Mouse (Mus musculus) heart, postnatal 0 days (tissue): ENCODE measurements around the gene Epx. TPM values are rescaled to one million over a fixed set of nuclear protein-coding genes. Genes with fewer than 3 reads are reported as not detected.

ENCODE experiments used
- ATAC-seq: fragments of 200-750 bp; cut with Nextera tagmentation; 2 replicates; pipeline ENCODE4 v1.8.0; 2017; ENCODE audit warnings: low read depth, moderate number of reproducible peaks, moderate library complexity; ENCODE audit not compliant: insufficient read depth
- DNase-seq: peaks from one replicate; pipeline ENCODE4 v3.0.0-alpha.2; 2016; ENCODE audit warnings: low spot score
- H3K27ac ChIP-seq: fragments of 300-500 bp; sonication (generic); 2 replicates; pipeline ENCODE4 v1.5.1; 2014; ENCODE audit warnings: low read depth, mild to moderate bottlenecking
- H3K27me3 ChIP-seq: fragments of 300-500 bp; sonication (generic); 2 replicates; pipeline ENCODE4 v1.6.1; 2014; ENCODE audit warnings: low read length, mixed read lengths; ENCODE audit not compliant: control insufficient read depth, insufficient read depth
- H3K36me3 ChIP-seq: fragments of 300-500 bp; sonication (generic); replicated peaks from 2 replicates; pipeline ENCODE4 v1.6.1; 2014; ENCODE audit warnings: low read length, mixed read lengths; ENCODE audit not compliant: control insufficient read depth, insufficient read depth
- H3K4me1 ChIP-seq: fragments of 300-500 bp; sonication (generic); 2 replicates; pipeline ENCODE4 v1.6.1; 2014; ENCODE audit warnings: antibody characterized with exemption; ENCODE audit not compliant: control insufficient read depth, insufficient read depth
- H3K4me2 ChIP-seq: fragments of 300-500 bp; sonication (generic); 2 replicates; pipeline ENCODE4 v1.6.1; 2014; ENCODE audit warnings: low read depth, mild to moderate bottlenecking, low read length, moderate library complexity
- H3K4me3 ChIP-seq: fragments of 300-500 bp; sonication (generic); 2 replicates; pipeline ENCODE4 v1.5.1; 2014; ENCODE audit warnings: low read depth, low read length
- H3K9ac ChIP-seq: fragments of 300-500 bp; sonication (generic); replicated peaks from 2 replicates; pipeline ENCODE4 v1.6.1; 2014; ENCODE audit warnings: low read depth, low read length, mixed read lengths
- H3K9me3 ChIP-seq: fragments of 300-500 bp; sonication (generic); replicated peaks from 2 replicates; pipeline ENCODE4 v1.6.1; 2016; ENCODE audit warnings: low read length; ENCODE audit not compliant: control insufficient read depth
- CTCF ChIP-seq: IDR thresholded peaks from 2 replicates; pipeline ENCODE4 v1.5.1; 2016; ENCODE audit warnings: antibody characterized with exemption, control low read depth, low read depth
- EP300 ChIP-seq: IDR thresholded peaks from 2 replicates; pipeline ENCODE4 v1.6.1; 2016; ENCODE audit warnings: antibody characterized with exemption, low read depth
- WGBS: fragments of 180-500 bp; shearing (Covaris S2); extraction: QIAGEN DNeasy Blood & Tissue Kit; methylation state at CpG from one replicate; pipeline ENCODE4 v1.1.7; 2014; 5-methylcytosine and 5-hydroxymethylcytosine counted together
- polyA plus RNA-seq: library from polyadenylated mRNA; unstranded; fragments of >200 nt; fragmentation: Nextera tagmentation; extraction: Ambion mirVana; gene quantifications from 2 replicates; pipeline ENCODE4 v1.2.1, GENCODE M21; 2015
- total RNA-seq: library from RNA; depleted of rRNA; stranded (reverse); fragments of >200 nt; gene quantifications from 2 replicates; pipeline ENCODE4 v1.2.3, GENCODE M21; 2014; ENCODE audit warnings: low replicate concordance

Gene Epx
- total and polyA plus RNA-seq, 2 experiments from 2014 or later: 0.22 TPM; not detected in 1

DNA sequence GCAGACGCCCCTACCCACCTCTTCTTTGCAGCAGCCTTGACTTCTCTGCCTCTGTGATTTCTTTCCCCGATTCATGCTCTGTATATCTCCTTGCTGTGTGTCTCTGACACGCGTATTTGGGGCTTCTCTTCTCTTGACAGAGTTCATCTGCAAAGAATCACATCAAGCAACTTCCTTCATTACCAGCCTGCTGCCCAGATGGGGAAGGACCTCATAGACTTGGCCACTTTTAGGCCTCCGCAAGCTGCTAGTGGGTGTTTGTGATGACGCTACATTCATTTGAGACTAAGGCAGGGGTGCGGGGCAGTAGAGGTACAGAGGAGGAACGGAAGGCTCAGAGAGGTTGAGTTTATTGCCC is 21.8 kb downstream of the Epx start:
- no peak for TF ChIP-seq CTCF
- no peak for TF ChIP-seq EP300
- ATAC-seq: peak; percentile 15; the same call in 1 of the 2 replicates
- peak overlapping the region; percentile 70 for H3K4me3 ChIP-seq

DNA sequence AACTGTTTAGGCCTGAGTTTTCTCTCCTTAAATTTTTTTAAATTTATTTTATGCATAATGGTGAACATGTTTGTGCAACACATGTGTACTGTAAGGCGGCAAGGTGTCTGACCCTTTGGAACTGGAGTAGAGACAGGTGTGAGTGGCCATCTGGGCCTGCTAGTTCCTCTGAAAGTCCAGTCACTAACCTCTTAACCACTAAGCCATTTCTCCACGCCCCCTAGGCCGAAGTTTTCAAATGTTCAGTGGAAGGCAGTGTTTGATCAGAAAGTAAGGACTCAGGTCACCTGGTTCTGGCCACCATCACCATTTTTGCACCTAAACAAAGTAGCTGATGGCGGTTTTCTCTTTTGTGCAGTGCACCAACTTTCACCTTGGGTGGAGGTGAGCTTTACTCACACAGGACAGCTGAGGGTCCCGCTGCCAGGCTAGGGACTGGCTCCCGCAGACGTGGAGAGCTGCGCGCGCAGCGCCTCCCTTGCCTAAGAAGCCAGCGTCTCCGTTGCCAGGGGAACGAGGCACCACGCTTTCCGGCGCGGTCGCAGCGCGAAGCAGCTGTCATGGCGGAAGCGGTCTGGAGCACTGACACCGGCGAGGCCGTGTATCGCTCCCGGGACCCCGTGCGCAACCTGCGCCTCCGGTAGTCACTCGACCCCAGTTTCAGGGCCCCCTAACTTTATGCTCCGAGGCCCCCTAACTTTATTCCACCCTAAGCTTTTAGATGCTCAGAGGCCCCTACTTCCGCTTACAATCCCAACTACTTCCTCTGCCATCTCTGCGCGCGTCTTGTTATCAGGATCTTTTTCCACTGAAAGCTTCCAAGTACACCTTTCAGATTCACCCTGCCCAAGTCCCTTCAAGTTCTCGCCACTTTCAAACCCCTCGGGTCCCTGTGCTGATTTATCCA is 22.4 kb downstream of the Epx start, which contains the start of gene Mks1:
Gene Mks1, plus strand, starts transcription at position 526 of the 907 bp plus-strand sequence.
- H3K4me2 ChIP-seq: peak within 1 kb of the TSS; percentile 91
- peak; percentile 93 for ATAC-seq
- TF ChIP-seq CTCF: no peak
- no peak for TF ChIP-seq EP300
- H3K4me3 ChIP-seq: peak within 1 kb of the TSS; percentile 70
- H3K36me3 ChIP-seq: peaks cover 14% of the 10 kb centered on the region
- H3K27me3 ChIP-seq: no peaks in the 10 kb centered on the region
- peaks cover 6% of the 10 kb centered on the region for H3K4me1 ChIP-seq
- no peaks in the 10 kb centered on the region for H3K9me3 ChIP-seq
- peak within 1 kb of the TSS; percentile 51 for H3K9ac ChIP-seq
- DNase-seq: peak; percentile 93
- WGBS: 4% methylated on average over 40 of the region's 40 CpGs
- peak within 1 kb of the TSS; percentile 56 for H3K27ac ChIP-seq

More for the DNA sequence above, 21.8 kb downstream of the Epx start:
- WGBS: 45% methylated on average over 8 of the region's 8 CpGs
- peaks cover 6% of the 10 kb centered on the region for H3K4me1 ChIP-seq
- H3K27me3 ChIP-seq: no peaks in the 10 kb centered on the region
- H3K4me2 ChIP-seq: peak overlapping the region; percentile 91
- H3K27ac ChIP-seq: peak overlapping the region; percentile 56
- no peaks in the 10 kb centered on the region for H3K9me3 ChIP-seq
- no peak for DNase-seq
- peak overlapping the region; percentile 51 for H3K9ac ChIP-seq
- H3K36me3 ChIP-seq: peaks cover 19% of the 10 kb centered on the region

DNA sequence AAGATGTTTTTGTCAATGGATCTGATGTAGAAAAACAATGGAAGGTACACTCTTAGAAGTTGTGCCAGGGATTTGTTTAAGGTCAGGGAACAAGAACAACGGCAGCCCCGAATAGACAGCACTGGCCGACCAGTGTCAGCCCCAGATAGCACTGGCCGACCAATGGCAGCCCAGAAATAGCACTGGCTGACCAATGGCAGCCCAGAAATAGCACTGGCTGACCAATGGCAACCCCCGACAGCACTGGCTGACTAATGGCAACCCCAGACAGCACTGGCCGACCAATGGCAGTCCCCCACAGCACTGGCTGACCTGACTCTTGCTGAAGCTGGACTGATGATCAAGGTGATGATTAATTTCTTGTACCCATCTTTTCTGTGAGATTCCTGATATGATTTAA is 27.5 kb downstream of the Epx start:
- ATAC-seq (peak; percentile 75), DNase-seq (no peak)
- 35% methylated on average over 6 of the region's 6 CpGs for WGBS
- Histone ChIP-seq H3K9ac (no peak overlapping the region), H3K4me1 (peaks cover 3% of the 10 kb centered on the region; the same call in 1 of the 2 replicates), H3K4me3 (no peak overlapping the region), H3K4me2 (no peak overlapping the region), H3K27ac (no peak overlapping the region), H3K9me3 (no peaks in the 10 kb centered on the region), H3K36me3 (no peaks in the 10 kb centered on the region), H3K27me3 (no peaks in the 10 kb centered on the region)
- TF ChIP-seq CTCF: no peak
- TF ChIP-seq EP300: no peak

DNA sequence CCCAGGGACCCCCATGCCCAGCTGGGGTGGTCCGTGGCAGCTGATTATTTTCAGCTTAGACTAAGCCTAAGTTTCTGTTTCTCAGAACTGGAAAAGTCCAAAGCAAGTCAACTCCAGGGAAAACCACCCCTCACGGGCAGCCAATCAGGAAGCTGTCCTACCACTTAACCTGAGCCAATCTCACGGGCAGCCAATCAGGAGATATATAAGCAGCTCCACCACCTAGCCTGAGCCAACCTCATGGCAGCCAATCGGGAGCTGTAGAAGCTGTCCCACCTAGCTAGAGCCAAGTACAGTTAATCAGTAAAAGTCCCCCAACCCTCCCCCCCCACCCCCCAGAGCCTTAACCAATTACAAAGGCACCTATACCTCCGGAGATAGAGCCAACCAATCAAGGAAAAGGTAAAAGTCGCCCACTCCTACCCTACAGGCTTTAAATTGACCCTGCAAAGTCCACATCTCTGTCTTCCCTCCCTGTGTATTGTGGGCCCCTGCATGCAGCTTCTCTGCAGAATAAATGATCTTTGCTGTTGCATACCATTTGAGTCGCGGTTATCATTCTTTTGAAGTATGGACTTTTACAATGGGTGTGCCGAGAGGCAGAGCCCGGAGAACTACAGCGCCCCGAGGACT is 28.3 kb downstream of the Epx start:
- Histone ChIP-seq H3K9me3 (no peaks in the 10 kb centered on the region), H3K4me3 (no peak overlapping the region), H3K4me2 (no peak overlapping the region), H3K36me3 (no peaks in the 10 kb centered on the region), H3K9ac (no peak overlapping the region), H3K27ac (no peak overlapping the region), H3K27me3 (no peaks in the 10 kb centered on the region), H3K4me1 (no peaks in the 10 kb centered on the region)
- no peak for ATAC-seq
- 70% methylated on average over 12 of the region's 12 CpGs for WGBS
- no peak for DNase-seq
- no peak for TF ChIP-seq CTCF
- TF ChIP-seq EP300: no peak

DNA sequence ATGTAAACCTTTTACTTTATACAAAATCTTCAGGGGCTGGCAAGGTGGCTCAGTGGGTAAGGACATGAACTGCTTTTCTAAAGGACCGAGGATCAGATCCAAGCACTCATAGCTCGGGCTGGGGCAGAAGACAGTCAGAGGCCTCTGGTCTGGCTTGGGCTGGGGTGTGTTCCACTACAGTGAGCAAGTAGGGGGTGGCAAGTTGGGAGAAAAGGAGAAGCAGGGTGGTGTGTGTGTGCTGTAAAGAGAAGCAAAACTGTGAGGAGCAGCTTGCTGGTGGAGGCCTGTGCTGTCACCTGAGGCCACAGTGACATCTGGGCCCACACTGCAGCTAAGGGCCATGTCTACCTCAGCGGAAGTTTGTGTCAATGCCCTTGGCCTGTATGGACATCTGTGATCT is 33.9 kb downstream of the Epx start:
- ATAC-seq: no peak
- no peaks in the 10 kb centered on the region for H3K36me3 ChIP-seq
- no peak overlapping the region for H3K4me3 ChIP-seq
- no peak overlapping the region for H3K4me2 ChIP-seq
- 80% methylated on average over 3 of the region's 3 CpGs for WGBS
- no peak overlapping the region for H3K27ac ChIP-seq
- TF ChIP-seq EP300 (no peak), CTCF (no peak)
- H3K4me1 ChIP-seq: peaks cover 12% of the 10 kb centered on the region
- H3K27me3 ChIP-seq: no peaks in the 10 kb centered on the region
- no peak for DNase-seq
- H3K9me3 ChIP-seq: no peaks in the 10 kb centered on the region
- no peak overlapping the region for H3K9ac ChIP-seq
